Mouse (Mus musculus) heart, embryonic 13.5 days (tissue): Measurements from ENCODE around the gene Arhgap33. TPM values are rescaled to one million over a fixed set of nuclear protein-coding genes. Genes with fewer than 3 reads are reported as not detected.
A peak's percentile ranks its signal among the peaks of the same experiment; 100 is the strongest.

Experiments
- ATAC-seq: fragments of 200-750 bp; cut with Nextera tagmentation; 2 replicates; pipeline ENCODE4 v1.8.0; 2017; ENCODE audit warnings: moderate TSS enrichment; ENCODE audit not compliant: insufficient number of reproducible peaks, low FRiP score, low TSS enrichment; ENCODE audit errors: extremely low read depth
- H3K27ac ChIP-seq: fragments of 300-500 bp; sonication (generic); replicated peaks from 2 replicates; pipeline ENCODE4 v1.5.1; 2015; ENCODE audit warnings: moderate library complexity, mild to moderate bottlenecking, inconsistent platforms
- H3K27me3 ChIP-seq: fragments of 300-500 bp; sonication (generic); replicated peaks from 2 replicates; pipeline ENCODE4 v1.6.1; 2015; ENCODE audit warnings: mild to moderate bottlenecking, inconsistent platforms
- H3K36me3 ChIP-seq: fragments of 300-500 bp; sonication (generic); 2 replicates; pipeline ENCODE4 v1.6.1; 2015; ENCODE audit warnings: mild to moderate bottlenecking, inconsistent platforms
- H3K4me1 ChIP-seq: fragments of 300-500 bp; sonication (generic); 2 replicates; pipeline ENCODE4 v1.6.1; 2015; ENCODE audit warnings: inconsistent platforms
- H3K4me2 ChIP-seq: fragments of 300-500 bp; sonication (generic); 2 replicates; pipeline ENCODE4 v1.6.1; 2015; ENCODE audit warnings: inconsistent platforms, mild to moderate bottlenecking, moderate library complexity
- H3K4me3 ChIP-seq: fragments of 300-500 bp; sonication (generic); 2 replicates; pipeline ENCODE4 v1.5.1; 2015; ENCODE audit warnings: moderate library complexity, mild to moderate bottlenecking, inconsistent platforms
- H3K9ac ChIP-seq: fragments of 300-500 bp; sonication (generic); 2 replicates; pipeline ENCODE4 v1.6.1; 2015; ENCODE audit warnings: inconsistent platforms, mild to moderate bottlenecking, moderate library complexity
- H3K9me3 ChIP-seq: fragments of 300-500 bp; sonication (generic); 2 replicates; pipeline ENCODE4 v1.6.1; 2016; ENCODE audit warnings: inconsistent platforms
- WGBS: fragments of 180-500 bp; shearing (Covaris S2); methylation state at CpG from one replicate; pipeline ENCODE4 v1.1.7; 2015; ENCODE audit warnings: mixed read lengths; 5-methylcytosine and 5-hydroxymethylcytosine counted together
- polyA plus RNA-seq: library from polyadenylated mRNA; unstranded; fragments of >200 nt; fragmentation: Nextera tagmentation; extraction: Ambion mirVana; gene quantifications from 2 replicates; pipeline ENCODE4 v1.2.1, GENCODE M21; 2015

Arhgap33 gene
- 8.0 and 9.3 TPM in 2 replicates for polyA plus RNA-seq

- no peaks in the 10 kb centered on the region for H3K9me3 ChIP-seq
- H3K36me3 ChIP-seq, result peaks cover 46% of the 10 kb centered on the region
- peaks cover 9% of the 10 kb centered on the region; the same call in 1 of the 2 replicates for H3K27me3 ChIP-seq
- peak within 1 kb of the TSS; percentile 81 for H3K4me3 ChIP-seq
- under 1% methylated on average over 73 of the region's 84 CpGs for WGBS
- H3K9ac ChIP-seq, result peak within 1 kb of the TSS; percentile 86
- peak; percentile 96 for ATAC-seq
- H3K4me2 ChIP-seq, result peak within 1 kb of the TSS; percentile 75
- peak within 1 kb of the TSS; percentile 32 for H3K27ac ChIP-seq
- peaks cover 38% of the 10 kb centered on the region for H3K4me1 ChIP-seq
Measured at GRCm38 (mm10) chr7:30534633-30535577, at the start of gene Arhgap33. TSS of gene Arhgap33 (minus strand) at chr7:30535060.

- peaks cover 76% of the 10 kb centered on the region for H3K36me3 ChIP-seq
- no peak overlapping the region for H3K4me3 ChIP-seq
- no peaks in the 10 kb centered on the region for H3K27me3 ChIP-seq
- H3K4me2 ChIP-seq, result no peak overlapping the region
- H3K9ac ChIP-seq, result no peak overlapping the region
- no peaks in the 10 kb centered on the region for H3K9me3 ChIP-seq
- no peak overlapping the region for H3K27ac ChIP-seq
- WGBS, result 96% methylated on average over 10 of the region's 10 CpGs
- H3K4me1 ChIP-seq, result peaks cover 15% of the 10 kb centered on the region
- ATAC-seq, result no peak
Measured at GRCm38 (mm10) chr7:30584339-30584738, 49.5 kb upstream of the Arhgap33 start.

GRCm38 (mm10) chr7:30581547-30581946, 46.7 kb upstream of the Arhgap33 start:
- Histone ChIP-seq H3K36me3 (peaks cover 100% of the 10 kb centered on the region), H3K27me3 (no peaks in the 10 kb centered on the region), H3K9ac (no peak overlapping the region), H3K4me3 (no peak overlapping the region), H3K9me3 (no peaks in the 10 kb centered on the region), H3K27ac (no peak overlapping the region), H3K4me1 (peaks cover 3% of the 10 kb centered on the region), H3K4me2 (no peak overlapping the region)
- no peak for ATAC-seq
- 93% methylated on average over 16 of the region's 16 CpGs for WGBS

- WGBS, result 94% methylated on average over 8 of the region's 8 CpGs
- peaks cover 100% of the 10 kb centered on the region for H3K36me3 ChIP-seq
- no peak overlapping the region for H3K9ac ChIP-seq
- H3K4me2 ChIP-seq, result no peak overlapping the region
- H3K4me1 ChIP-seq, result no peaks in the 10 kb centered on the region
- H3K27me3 ChIP-seq, result no peaks in the 10 kb centered on the region
- no peak overlapping the region for H3K4me3 ChIP-seq
- no peak for ATAC-seq
- H3K9me3 ChIP-seq, result no peaks in the 10 kb centered on the region
- H3K27ac ChIP-seq, result no peak overlapping the region
Measured at GRCm38 (mm10) chr7:30579950-30580349, 45.1 kb upstream of the Arhgap33 start.

GRCm38 (mm10) chr7:30572969-30573368, 38.1 kb upstream of the Arhgap33 start:
- ATAC-seq, result no peak
- Histone ChIP-seq H3K9me3 (no peaks in the 10 kb centered on the region), H3K9ac (no peak overlapping the region), H3K27ac (no peak overlapping the region), H3K4me3 (no peak overlapping the region), H3K27me3 (no peaks in the 10 kb centered on the region), H3K4me1 (0 out of 2 replicates have a peak, but pooled peaks cover 3% of the 10 kb centered on the region), H3K36me3 (peaks cover 98% of the 10 kb centered on the region), H3K4me2 (no peak overlapping the region)
- 68% methylated on average over 2 of the region's 2 CpGs for WGBS

- Histone ChIP-seq H3K4me2 (no peak overlapping the region), H3K27me3 (no peaks in the 10 kb centered on the region), H3K9me3 (no peaks in the 10 kb centered on the region), H3K4me1 (0 out of 2 replicates have a peak, but pooled peaks cover 3% of the 10 kb centered on the region), H3K36me3 (peaks cover 97% of the 10 kb centered on the region), H3K27ac (no peak overlapping the region), H3K4me3 (no peak overlapping the region), H3K9ac (no peak overlapping the region)
- ATAC-seq, result no peak
- WGBS, result 84% methylated on average over 5 of the region's 5 CpGs
Measured at GRCm38 (mm10) chr7:30572389-30572788, 37.5 kb upstream of the Arhgap33 start.

GRCm38 (mm10) chr7:30567555-30567954, 32.7 kb upstream of the Arhgap33 start:
- Histone ChIP-seq H3K4me2 (no peak overlapping the region), H3K4me1 (peaks cover 9% of the 10 kb centered on the region), H3K36me3 (peaks cover 81% of the 10 kb centered on the region), H3K4me3 (no peak overlapping the region), H3K27me3 (no peaks in the 10 kb centered on the region), H3K27ac (no peak overlapping the region), H3K9ac (no peak overlapping the region), H3K9me3 (no peaks in the 10 kb centered on the region)
- no peak for ATAC-seq
- WGBS, result 84% methylated on average over 11 of the region's 11 CpGs

- Histone ChIP-seq H3K4me1 (peaks cover 12% of the 10 kb centered on the region), H3K27ac (no peak overlapping the region), H3K4me3 (no peak overlapping the region), H3K4me2 (no peak overlapping the region), H3K27me3 (no peaks in the 10 kb centered on the region), H3K9me3 (no peaks in the 10 kb centered on the region), H3K9ac (no peak overlapping the region), H3K36me3 (peaks cover 73% of the 10 kb centered on the region)
- 80% methylated on average over 9 of the region's 9 CpGs for whole genome bisulfite sequencing
- no peak for ATAC-seq
Measured at GRCm38 (mm10) chr7:30566033-30566432, 31.2 kb upstream of the Arhgap33 start.

GRCm38 (mm10) chr7:30564970-30565571, 30.2 kb upstream of the Arhgap33 start, which contains the start of gene Igflr1:
TSS of gene Igflr1 (plus strand) at chr7:30565427.
- 87% methylated on average over 12 of the region's 12 CpGs for WGBS
- Histone ChIP-seq H3K4me1 (peaks cover 15% of the 10 kb centered on the region), H3K9me3 (no peaks in the 10 kb centered on the region), H3K27me3 (no peaks in the 10 kb centered on the region), H3K4me3 (no peak within 1 kb of the TSS), H3K9ac (peak within 1 kb of the TSS; percentile 96), H3K27ac (no peak within 1 kb of the TSS), H3K36me3 (peaks cover 64% of the 10 kb centered on the region), H3K4me2 (peak within 1 kb of the TSS; percentile 85)
- no peak for ATAC-seq

GRCm38 (mm10) chr7:30563906-30564280, 29.0 kb upstream of the Arhgap33 start:
- 19% methylated on average over 6 of the region's 6 CpGs for WGBS
- Histone ChIP-seq H3K27ac (peak overlapping the region; percentile 98), H3K4me2 (peak overlapping the region; percentile 85), H3K9me3 (no peaks in the 10 kb centered on the region), H3K9ac (peak overlapping the region; percentile 96), H3K4me1 (peaks cover 20% of the 10 kb centered on the region), H3K36me3 (peaks cover 52% of the 10 kb centered on the region), H3K4me3 (peak overlapping the region; percentile 91), H3K27me3 (no peaks in the 10 kb centered on the region)
- ATAC-seq, result no peak

- H3K4me3 ChIP-seq, result peak within 1 kb of the TSS; percentile 91
- peak; percentile 79 for ATAC-seq
Measured at GRCm38 (mm10) chr7:30563117-30563905, 28.5 kb upstream of the Arhgap33 start, which contains the start of the genes U2af1l4, Gm49396 and Psenen. TSS of gene U2af1l4 (plus strand) at chr7:30563301. TSS of gene Gm49396 (plus strand) at chr7:30563344. TSS of gene Psenen (minus strand) at chr7:30563627.

More at GRCm38 (mm10) chr7:30563117-30563905, 28.5 kb upstream of the Arhgap33 start, which contains the start of the genes U2af1l4, Gm49396 and Psenen:
- Histone ChIP-seq H3K27me3 (no peaks in the 10 kb centered on the region), H3K4me1 (peaks cover 26% of the 10 kb centered on the region), H3K9me3 (no peaks in the 10 kb centered on the region), H3K36me3 (peaks cover 46% of the 10 kb centered on the region), H3K4me2 (peak within 1 kb of the TSS; percentile 85), H3K27ac (peak within 1 kb of the TSS; percentile 98), H3K9ac (peak within 1 kb of the TSS; percentile 96)
- WGBS, result under 1% methylated on average over 44 of the region's 45 CpGs
